Mouse (Mus musculus) cerebellum, adult 2 months (tissue): ENCODE data around the gene Rps6kc1. TPM values are rescaled to one million over a fixed set of nuclear protein-coding genes. Genes with fewer than 3 reads are reported as not detected.

ENCODE experiments used
- DNase-seq, 2 experiments: peaks; one replicate each; pipeline ENCODE4 v3.0.0; 2021
- H3K27ac ChIP-seq: fragments of 200-500 bp; 2 replicates; pipeline ENCODE4 v1.5.1; 2012; ENCODE audit warnings: low read length, control low read depth, inconsistent platforms; ENCODE audit not compliant: insufficient read depth
- H3K27me3 ChIP-seq: fragments of 200-500 bp; 2 replicates; pipeline ENCODE4 v1.6.1; 2012; ENCODE audit warnings: inconsistent platforms, mild to moderate bottlenecking, low read length, moderate library complexity; ENCODE audit not compliant: control insufficient read depth, insufficient read depth
- H3K4me1 ChIP-seq: fragments of 200-500 bp; 2 replicates; pipeline ENCODE4 v1.6.1; 2011; ENCODE audit warnings: low read length; ENCODE audit not compliant: control insufficient read depth, insufficient read depth
- H3K4me3 ChIP-seq: fragments of 200-500 bp; replicated peaks from 2 replicates; pipeline ENCODE3; 2011; ENCODE audit warnings: mild to moderate bottlenecking, low read depth, low read length, control low read depth; ENCODE audit not compliant: insufficient read depth
- CTCF ChIP-seq: fragments of 200-500 bp; IDR thresholded peaks from 2 replicates; pipeline ENCODE4 v1.5.1; 2011; ENCODE audit warnings: low read depth, mild to moderate bottlenecking, control low read depth, low read length, moderate library complexity, borderline replicate concordance; ENCODE audit not compliant: insufficient read depth
- POLR2A ChIP-seq: fragments of 200-500 bp; IDR thresholded peaks from 2 replicates; pipeline ENCODE4 v1.6.1; 2011; ENCODE audit warnings: low read length, control low read depth, borderline replicate concordance; ENCODE audit not compliant: insufficient read depth
- WGBS: fragments of 180-500 bp; shearing (Covaris S2); methylation state at CpG from one replicate; pipeline ENCODE4 v1.1.7; 2018; 5-methylcytosine and 5-hydroxymethylcytosine counted together
- polyA plus RNA-seq: library from polyadenylated mRNA; depleted of rRNA; stranded (reverse); fragments of >200 nt; gene quantifications from 2 replicates; pipeline ENCODE4 v1.2.3, GENCODE M21; 2012

Gene Rps6kc1
- polyA plus RNA-seq, 1 experiment, result 24.3 TPM

GRCm38 (mm10) chr1:190690528-190691262, 220.9 kb downstream of the Rps6kc1 start:
- TF ChIP-seq POLR2A (no peak), CTCF (no peak)
- WGBS, result 14% methylated on average over 29 of the region's 29 CpGs
- Histone ChIP-seq H3K27me3 (no peaks in the 10 kb centered on the region), H3K27ac (no peak overlapping the region), H3K4me1 (no peaks in the 10 kb centered on the region), H3K4me3 (no peak overlapping the region)
- DNase-seq, result no peak

- Histone ChIP-seq H3K4me1 (peaks cover 4% of the 10 kb centered on the region; the same call in 1 of the 2 replicates), H3K27me3 (no peaks in the 10 kb centered on the region), H3K27ac (no peak overlapping the region), H3K4me3 (no peak overlapping the region)
- WGBS, result 45% methylated on average over 7 of the region's 7 CpGs
- TF ChIP-seq CTCF, result no peak
- no peak for TF ChIP-seq POLR2A
- DNase-seq, result peak in 1 of 2 experiments; percentile 28
Observed at GRCm38 (mm10) chr1:190683060-190683459, 228.5 kb downstream of the Rps6kc1 start.

GRCm38 (mm10) chr1:190682021-190682926, 229.3 kb downstream of the Rps6kc1 start:
- DNase-seq, result peak; percentile 64 to 71
- Histone ChIP-seq H3K27ac (no peak overlapping the region), H3K4me3 (peak overlapping the region; percentile 28), H3K27me3 (no peaks in the 10 kb centered on the region), H3K4me1 (peaks cover 4% of the 10 kb centered on the region)
- whole genome bisulfite sequencing, result 14% methylated on average over 25 of the region's 25 CpGs
- TF ChIP-seq POLR2A (no peak), CTCF (no peak)

GRCm38 (mm10) chr1:190675455-190675854, 236.1 kb downstream of the Rps6kc1 start:
- TF ChIP-seq POLR2A, result no peak
- DNase-seq, result no peak
- Histone ChIP-seq H3K27ac (no peak overlapping the region), H3K27me3 (no peaks in the 10 kb centered on the region), H3K4me1 (no peaks in the 10 kb centered on the region; the same call in 1 of the 2 replicates), H3K4me3 (no peak overlapping the region)
- WGBS, result 42% methylated on average over 3 of the region's 3 CpGs

GRCm38 (mm10) chr1:190669099-190669498, 242.5 kb downstream of the Rps6kc1 start:
- Histone ChIP-seq H3K4me3 (no peak overlapping the region), H3K27ac (no peak overlapping the region), H3K4me1 (no peaks in the 10 kb centered on the region; the same call in 1 of the 2 replicates), H3K27me3 (no peaks in the 10 kb centered on the region)
- WGBS, result 21% methylated on average over 10 of the region's 10 CpGs
- TF ChIP-seq CTCF (no peak), POLR2A (no peak)
- DNase-seq, result peak in 1 of 2 experiments; percentile 10

GRCm38 (mm10) chr1:190667821-190668220, 243.7 kb downstream of the Rps6kc1 start:
- Histone ChIP-seq H3K4me1 (no peaks in the 10 kb centered on the region; the same call in 1 of the 2 replicates), H3K27ac (no peak overlapping the region), H3K4me3 (no peak overlapping the region), H3K27me3 (no peaks in the 10 kb centered on the region)
- TF ChIP-seq POLR2A, result no peak
- no peak for TF ChIP-seq CTCF
- WGBS, result 97% methylated on average over 11 of the region's 11 CpGs
- DNase-seq, result no peak

- Histone ChIP-seq H3K27ac (no peak overlapping the region), H3K27me3 (no peaks in the 10 kb centered on the region), H3K4me3 (no peak overlapping the region), H3K4me1 (no peaks in the 10 kb centered on the region; the same call in 1 of the 2 replicates)
- 94% methylated on average over 5 of the region's 5 CpGs for WGBS
- TF ChIP-seq CTCF (no peak), POLR2A (no peak)
- no peak for DNase-seq
Observed at GRCm38 (mm10) chr1:190667326-190667725, 244.2 kb downstream of the Rps6kc1 start.
